ENCODE assay signal across 7 mouse cellular contexts in the genomic region with DNA sequence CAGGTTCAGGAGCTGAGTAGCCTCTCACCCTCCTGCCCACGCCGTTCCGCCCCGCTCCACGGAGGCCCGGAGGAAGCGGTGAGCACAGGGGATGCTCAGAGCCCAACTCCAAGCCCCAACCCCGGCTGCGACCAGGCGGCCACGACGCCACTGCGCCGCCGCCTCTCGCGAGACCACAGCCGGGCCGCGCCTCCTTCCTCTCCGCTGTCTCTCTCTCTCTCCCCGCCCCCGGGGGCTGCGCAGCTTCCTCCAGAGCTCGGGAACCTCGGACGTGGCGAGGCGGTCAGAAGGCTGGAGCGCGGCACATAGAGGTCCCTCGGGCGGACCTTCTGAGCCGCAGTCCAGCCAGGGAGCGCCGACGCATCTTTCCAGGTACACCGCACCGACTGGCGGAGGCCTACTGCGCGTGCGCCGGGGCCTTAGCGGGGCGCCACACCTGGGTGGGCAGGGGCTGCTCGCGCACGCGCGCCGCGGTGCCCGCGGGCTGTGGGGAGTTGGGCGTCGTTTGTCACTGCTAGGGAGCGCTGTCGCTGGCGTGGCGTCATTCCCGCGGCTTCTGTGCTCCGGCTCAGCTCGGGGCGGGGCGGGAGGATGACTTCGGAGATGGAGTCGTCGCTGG. TPM values are rescaled to one million over a fixed set of nuclear protein-coding genes. Genes with fewer than 3 reads are reported as not detected.
DNase-seq lines count a peak whose midpoint lies in the region; ATAC-seq lines count a peak whose summit lies in the region.

A gene (plus strand): TSS at position 180 of the 619 bp plus-strand sequence.

- H3K9me3 ChIP-seq in intestine, embryonic 16.5 days (ENCODE audit: control insufficient read depth, low read length) = no peaks in the 10 kb centered on the region
- H3K9me3 ChIP-seq in midbrain, embryonic 11.5 days (ENCODE audit: control insufficient read depth, low read length) = no peaks in the 10 kb centered on the region

- H3K4me2 ChIP-seq in intestine, embryonic 16.5 days (ENCODE audit: low read depth, low read length) = peak within 1 kb of the TSS; percentile 70
- H3K4me2 ChIP-seq in midbrain, embryonic 11.5 days = peak within 1 kb of the TSS; percentile 69

- WGBS in intestine, embryonic 16.5 days = under 1% methylated on average over 68 of the region's 70 CpGs
- under 1% methylated on average over 70 of the region's 70 CpGs for WGBS in midbrain, embryonic 11.5 days

- no peaks in the 10 kb centered on the region for H3K27me3 ChIP-seq in intestine, embryonic 16.5 days (replicated peaks; ENCODE audit: control insufficient read depth, insufficient read depth, low read length)
- no peaks in the 10 kb centered on the region for H3K27me3 ChIP-seq in midbrain, embryonic 11.5 days (ENCODE audit: control insufficient read depth, insufficient read depth, low read length)

- H3K27ac ChIP-seq in intestine, embryonic 16.5 days (ENCODE audit: low read length) = peak within 1 kb of the TSS; percentile 89
- peak within 1 kb of the TSS; percentile 85 for H3K27ac ChIP-seq in midbrain, embryonic 11.5 days (ENCODE audit: low read depth, low read length)

- peak within 1 kb of the TSS; percentile 86 for H3K9ac ChIP-seq in intestine, embryonic 16.5 days (ENCODE audit: low read depth, low read length)
- peak within 1 kb of the TSS; percentile 74 for H3K9ac ChIP-seq in midbrain, embryonic 11.5 days (ENCODE audit: low read length)

- peaks cover 14% of the 10 kb centered on the region for H3K4me1 ChIP-seq in intestine, embryonic 16.5 days (ENCODE audit: control insufficient read depth, insufficient read depth, low read length)
- peaks cover 12% of the 10 kb centered on the region for H3K4me1 ChIP-seq in midbrain, embryonic 11.5 days (ENCODE audit: control insufficient read depth, insufficient read depth, low read length)

- ATAC-seq in intestine, embryonic 16.5 days = peak; percentile 98
- peak; percentile 94 for ATAC-seq in midbrain, embryonic 11.5 days (ENCODE audit: low FRiP score)

- intact Hi-C loops in left cerebral cortex, postnatal 36 days (cut with DNase I) = loop anchor here (2.0 to 10.0 kb wide), 3 partner anchors 78 to 761 kb away; a partner anchor contains a TSS

- H3K4me3 ChIP-seq in intestine, embryonic 16.5 days (ENCODE audit: low read length) = peak within 1 kb of the TSS; percentile 84
- H3K4me3 ChIP-seq in midbrain, embryonic 11.5 days (ENCODE audit: low read depth, low read length) = peak within 1 kb of the TSS; percentile 54

- H3K36me3 ChIP-seq in intestine, embryonic 16.5 days (ENCODE audit: control insufficient read depth, insufficient read depth, low read length) = no peaks in the 10 kb centered on the region
- no peaks in the 10 kb centered on the region for H3K36me3 ChIP-seq in midbrain, embryonic 11.5 days (ENCODE audit: control insufficient read depth, insufficient read depth, low read length)

- peak; percentile 97 for DNase-seq in adrenal gland, adult 8-10 months
- peak; percentile 96 for DNase-seq in embryo, embryonic 9.5 days (ENCODE audit: extremely low spot score)
- peak; percentile 96 to 97 for DNase-seq in gastrocnemius, postnatal 4 days (ENCODE audit: low spot score in 2 of 2)
- DNase-seq in left cerebral cortex, postnatal 36 days (ENCODE audit: low spot score in 2 of 2) = peak; percentile 98 to 99
- peak; percentile 100 for DNase-seq in midbrain, embryonic 11.5 days (ENCODE audit: low spot score, missing footprints)
- DNase-seq in skeletal muscle tissue, adult 2 months (ENCODE audit: low read depth, low spot score) = peak; percentile 98

RNA-seq across cellular contexts. Expression of the gene that starts here (rescaled TPM):
- 10 to 100 TPM; 13.9 to 18.5 (median 17.4) TPM for total RNA-seq in adrenal gland, adult 8-10 months (2022)
- 10 to 100 TPM; 16.5 to 21.0 TPM for total RNA-seq in gastrocnemius, postnatal 4 days (2021)
- 23.7 and 25.0 TPM in 2 replicates for polyA plus RNA-seq in intestine, embryonic 16.5 days (2015; fragmentation: Nextera tagmentation; extraction: Ambion mirVana)
- 10 to 100 TPM; 18.8 to 25.5 TPM for total RNA-seq in left cerebral cortex, postnatal 36 days (2021)
- 14.5 and 15.0 TPM in 2 replicates for polyA plus RNA-seq in midbrain, embryonic 11.5 days (2014; fragmentation: Nextera tagmentation; extraction: Ambion mirVana)

Comparison
In these comparisons a context has a peak if more than half of its experiments do, and no peak if none do; other contexts are left out.
1. Peak in every context shown above with its lines: DNase-seq, ATAC-seq, H3K4me3 ChIP-seq and H3K27ac ChIP-seq.